Mouse (Mus musculus): ENCODE data around the gene Gbp3. TPM values are rescaled to one million over a fixed set of nuclear protein-coding genes. Genes with fewer than 3 reads are reported as not detected.

The Gbp3 gene
- 5.4 and 8.5 TPM in 2 replicates for polyA plus RNA-seq (2012; rRNA removed)

DNA sequence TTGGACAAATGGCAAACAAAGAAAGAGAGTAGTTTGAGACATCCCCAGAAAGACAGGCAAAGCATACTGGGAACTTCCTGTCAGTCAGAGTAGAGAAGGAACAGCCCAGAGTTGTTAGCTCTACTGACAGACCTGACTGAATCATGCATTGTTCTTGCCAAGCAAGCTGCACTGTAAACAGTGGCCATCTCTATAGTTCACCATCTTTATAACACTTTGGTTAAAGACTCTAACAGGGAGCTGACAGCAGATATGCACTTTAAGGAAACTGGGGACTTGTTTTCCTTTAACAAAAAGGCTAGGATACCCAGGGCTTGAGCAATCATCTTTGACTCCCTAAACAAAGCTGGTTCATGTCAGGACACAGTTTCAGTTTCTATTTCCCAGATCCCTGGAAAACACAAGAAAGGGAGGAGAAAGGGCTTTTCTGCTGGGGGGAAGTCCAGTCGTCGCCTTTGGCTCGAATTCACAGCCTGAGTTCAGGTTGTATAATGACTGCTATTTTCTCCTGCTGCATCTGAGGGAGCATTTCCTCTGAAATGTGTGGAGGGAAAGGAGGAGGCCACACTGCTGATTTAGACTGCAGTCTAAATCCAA lies at the start of gene Gbp3:
TSS of gene Gbp3 (plus strand) at position 395 of the 597 bp plus-strand sequence.
- H3K4me1 ChIP-seq (ENCODE audit: control insufficient read depth, insufficient read depth, low read length), result no peaks in the 10 kb centered on the region

DNA sequence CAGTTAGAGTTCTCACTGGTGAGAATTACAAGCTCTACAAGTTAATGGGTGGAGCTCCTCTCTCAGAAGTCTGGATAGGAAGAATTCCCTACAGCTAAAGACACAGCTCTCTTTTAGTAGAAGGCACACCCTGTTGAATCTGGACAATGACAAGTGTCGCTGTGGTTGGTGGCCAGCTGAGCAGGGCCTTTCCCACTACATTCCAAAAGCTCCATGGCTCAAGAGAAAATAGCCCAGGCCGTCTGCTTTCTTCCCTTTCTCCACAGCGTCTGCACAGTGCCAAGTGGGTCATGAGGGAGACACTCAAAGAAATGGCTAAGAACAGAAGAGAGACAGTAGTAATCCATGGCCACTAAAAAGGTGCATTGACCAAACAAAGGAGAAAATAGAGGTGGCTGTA lies 31.7 kb upstream of the Gbp3 start:
- Histone ChIP-seq H3K4me3 (replicated peaks; ENCODE audit: insufficient read depth, low read depth, low read length) (no peak overlapping the region), H3K27ac (ENCODE audit: insufficient read depth, low read length) (no peak overlapping the region), H3K4me1 (ENCODE audit: control insufficient read depth, insufficient read depth, low read length) (no peaks in the 10 kb centered on the region; the same call in 1 of the 2 replicates), H3K27me3 (ENCODE audit: control insufficient read depth, insufficient read depth, low read length) (no peaks in the 10 kb centered on the region; the same call in 1 of the 2 replicates)
- DNase-seq, result no peak
- 75% methylated on average over 3 of the region's 3 CpGs for WGBS
- no peak for TF ChIP-seq POLR2A (IDR thresholded peaks at IDR 0.05; ENCODE audit: borderline replicate concordance, insufficient read depth, low read length)
- no peak for TF ChIP-seq CTCF (IDR thresholded peaks at IDR 0.05; ENCODE audit: borderline replicate concordance, insufficient read depth, low read depth, low read length)

More for the DNA sequence above, at the start of gene Gbp3:
- DNase-seq, result no peak
- H3K27me3 ChIP-seq (ENCODE audit: control insufficient read depth, insufficient read depth, low read length), result no peaks in the 10 kb centered on the region; the same call in 1 of the 2 replicates
- TF ChIP-seq CTCF (IDR thresholded peaks at IDR 0.05; ENCODE audit: borderline replicate concordance, insufficient read depth, low read depth, low read length), result no peak
- TF ChIP-seq POLR2A (IDR thresholded peaks at IDR 0.05; ENCODE audit: borderline replicate concordance, insufficient read depth, low read length), result no peak
- H3K27ac ChIP-seq (ENCODE audit: insufficient read depth, low read length), result no peak within 1 kb of the TSS
- WGBS, result 64% methylated on average over 3 of the region's 3 CpGs
- no peak within 1 kb of the TSS for H3K4me3 ChIP-seq (replicated peaks; ENCODE audit: insufficient read depth, low read depth, low read length)

DNA sequence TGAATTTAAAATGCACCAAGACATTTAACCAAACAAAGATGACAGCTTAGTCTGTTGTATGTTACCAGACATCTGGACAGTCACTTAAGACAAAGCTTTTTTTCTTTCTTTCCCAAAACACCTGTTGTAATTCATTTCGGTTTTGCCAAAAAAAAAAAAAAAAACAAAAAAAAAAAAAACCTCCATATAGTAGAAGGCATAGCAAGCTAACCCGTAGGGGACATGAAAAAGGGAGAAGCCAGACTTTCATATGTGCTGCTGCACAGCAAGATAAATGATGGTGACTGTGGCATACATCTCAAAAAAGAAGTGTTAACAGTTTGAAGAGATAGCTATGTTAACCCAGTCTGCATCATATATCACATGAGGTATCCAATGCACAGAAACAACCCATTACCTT lies 30.2 kb upstream of the Gbp3 start:
- WGBS, result 35% methylated on average over 2 of the region's 2 CpGs
- Histone ChIP-seq H3K4me1 (ENCODE audit: control insufficient read depth, insufficient read depth, low read length) (no peaks in the 10 kb centered on the region; the same call in 1 of the 2 replicates), H3K27ac (ENCODE audit: insufficient read depth, low read length) (no peak overlapping the region), H3K27me3 (ENCODE audit: control insufficient read depth, insufficient read depth, low read length) (no peaks in the 10 kb centered on the region; the same call in 1 of the 2 replicates), H3K4me3 (replicated peaks; ENCODE audit: insufficient read depth, low read depth, low read length) (no peak overlapping the region)
- TF ChIP-seq POLR2A (IDR thresholded peaks at IDR 0.05; ENCODE audit: borderline replicate concordance, insufficient read depth, low read length), result no peak
- no peak for TF ChIP-seq CTCF (IDR thresholded peaks at IDR 0.05; ENCODE audit: borderline replicate concordance, insufficient read depth, low read depth, low read length)
- DNase-seq, result no peak

DNA sequence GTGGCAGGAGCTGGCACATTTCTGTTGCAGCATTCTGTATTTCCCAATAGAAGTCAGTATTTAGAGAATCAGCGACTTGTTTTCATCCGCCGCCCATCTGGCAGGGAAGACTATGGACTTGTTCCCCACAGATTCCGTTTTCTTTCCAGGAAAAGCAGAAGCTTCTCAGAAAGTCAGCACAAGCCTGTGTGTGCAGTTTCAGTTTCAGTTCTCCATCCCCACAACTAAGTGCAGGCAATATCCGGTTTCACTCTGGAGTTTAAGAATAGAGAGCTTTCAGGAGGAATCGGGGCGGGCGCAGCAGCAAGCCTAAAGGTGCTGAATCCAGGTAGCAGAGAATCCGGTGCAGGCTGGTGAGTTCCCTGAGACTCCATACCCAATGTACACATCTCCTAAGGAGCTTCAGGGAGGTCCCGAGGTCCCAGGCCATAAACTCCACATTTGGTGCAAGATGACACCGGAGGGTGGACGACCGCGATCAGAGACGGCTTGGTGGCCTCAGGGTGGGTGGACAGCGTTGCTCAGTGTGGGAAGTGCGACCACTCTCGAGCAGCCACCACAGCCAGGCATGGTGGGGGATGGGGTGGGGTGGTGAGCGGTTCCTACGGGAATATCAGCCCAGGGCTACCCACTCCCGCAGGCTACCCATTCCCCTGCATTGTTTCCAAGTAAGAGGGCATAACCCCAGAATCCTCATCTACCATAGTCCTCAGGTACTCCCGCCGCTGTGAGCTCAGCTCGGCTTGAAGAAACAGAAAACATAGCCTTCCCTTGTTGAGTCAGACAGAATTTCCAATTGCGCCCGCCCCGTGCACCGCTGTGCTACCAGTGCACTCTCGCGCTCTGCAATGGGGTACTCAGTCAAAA lies 29.5 kb upstream of the Gbp3 start, which contains the start of gene Gbp7:
TSS of gene Gbp7 (plus strand) at position 256 of the 867 bp plus-strand sequence.
- Histone ChIP-seq H3K4me1 (ENCODE audit: control insufficient read depth, insufficient read depth, low read length) (no peaks in the 10 kb centered on the region; the same call in 1 of the 2 replicates), H3K4me3 (replicated peaks; ENCODE audit: insufficient read depth, low read depth, low read length) (peak within 1 kb of the TSS; percentile 62), H3K27ac (ENCODE audit: insufficient read depth, low read length) (no peak within 1 kb of the TSS), H3K27me3 (ENCODE audit: control insufficient read depth, insufficient read depth, low read length) (no peaks in the 10 kb centered on the region; the same call in 1 of the 2 replicates)
- TF ChIP-seq POLR2A (IDR thresholded peaks at IDR 0.05; ENCODE audit: borderline replicate concordance, insufficient read depth, low read length) (no peak), CTCF (IDR thresholded peaks at IDR 0.05; ENCODE audit: borderline replicate concordance, insufficient read depth, low read depth, low read length) (no peak)
- peak; percentile 20 to 22 for DNase-seq
- 2% methylated on average over 30 of the region's 30 CpGs for WGBS

DNA sequence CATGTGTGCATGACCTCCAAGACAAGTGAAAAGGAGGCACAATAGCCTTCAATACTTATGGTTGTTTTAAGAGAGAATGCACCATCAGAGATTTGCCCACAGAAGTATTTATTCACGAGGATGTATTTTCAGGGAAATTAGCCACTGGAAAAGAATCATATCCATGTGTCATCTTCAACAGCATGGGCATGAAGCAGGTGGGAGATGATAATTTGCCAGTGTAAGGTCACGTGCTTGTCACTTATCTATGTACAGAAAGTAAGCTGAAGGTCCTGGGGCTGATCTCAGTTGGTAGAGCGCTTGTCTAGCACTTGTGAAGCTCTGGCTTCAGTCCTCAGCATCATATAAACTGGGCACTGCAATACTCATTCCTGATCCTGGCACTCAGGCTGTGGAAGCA lies 28.2 kb upstream of the Gbp3 start:
- H3K4me1 ChIP-seq (ENCODE audit: control insufficient read depth, insufficient read depth, low read length), result no peaks in the 10 kb centered on the region; the same call in 1 of the 2 replicates
- no peaks in the 10 kb centered on the region; the same call in 1 of the 2 replicates for H3K27me3 ChIP-seq (ENCODE audit: control insufficient read depth, insufficient read depth, low read length)
- no peak overlapping the region for H3K4me3 ChIP-seq (replicated peaks; ENCODE audit: insufficient read depth, low read depth, low read length)
- DNase-seq, result no peak
- no peak overlapping the region for H3K27ac ChIP-seq (ENCODE audit: insufficient read depth, low read length)
- TF ChIP-seq POLR2A (IDR thresholded peaks at IDR 0.05; ENCODE audit: borderline replicate concordance, insufficient read depth, low read length) (no peak), CTCF (IDR thresholded peaks at IDR 0.05; ENCODE audit: borderline replicate concordance, insufficient read depth, low read depth, low read length) (no peak)
- WGBS, result 95% methylated on average over 3 of the region's 3 CpGs

DNA sequence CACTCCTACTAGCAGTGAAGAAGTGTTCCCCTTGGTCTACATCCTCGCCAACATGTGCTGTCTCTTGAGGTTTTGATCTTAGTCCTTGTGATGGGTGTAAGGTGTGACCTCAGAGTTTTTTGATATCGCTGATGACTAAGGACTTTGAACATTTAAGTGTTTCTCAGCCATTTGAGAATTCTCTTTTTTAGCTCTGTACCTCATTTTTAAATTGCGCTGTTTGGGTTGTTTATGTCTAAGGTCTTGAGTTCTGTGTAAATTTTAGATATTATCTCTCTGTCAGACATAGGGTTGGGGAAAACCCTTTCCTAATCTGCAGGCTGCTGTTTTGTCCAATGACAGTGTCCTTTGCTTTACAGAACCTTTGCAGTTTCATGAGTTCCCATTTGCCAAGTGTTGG lies 26.6 kb upstream of the Gbp3 start:
- Histone ChIP-seq H3K27me3 (ENCODE audit: control insufficient read depth, insufficient read depth, low read length) (no peaks in the 10 kb centered on the region; the same call in 1 of the 2 replicates), H3K27ac (ENCODE audit: insufficient read depth, low read length) (no peak overlapping the region), H3K4me1 (ENCODE audit: control insufficient read depth, insufficient read depth, low read length) (no peaks in the 10 kb centered on the region; the same call in 1 of the 2 replicates), H3K4me3 (replicated peaks; ENCODE audit: insufficient read depth, low read depth, low read length) (no peak overlapping the region)
- DNase-seq, result no peak
- WGBS, result 98% methylated on average over 3 of the region's 3 CpGs
- TF ChIP-seq POLR2A (IDR thresholded peaks at IDR 0.05; ENCODE audit: borderline replicate concordance, insufficient read depth, low read length) (no peak), CTCF (IDR thresholded peaks at IDR 0.05; ENCODE audit: borderline replicate concordance, insufficient read depth, low read depth, low read length) (no peak)

DNA sequence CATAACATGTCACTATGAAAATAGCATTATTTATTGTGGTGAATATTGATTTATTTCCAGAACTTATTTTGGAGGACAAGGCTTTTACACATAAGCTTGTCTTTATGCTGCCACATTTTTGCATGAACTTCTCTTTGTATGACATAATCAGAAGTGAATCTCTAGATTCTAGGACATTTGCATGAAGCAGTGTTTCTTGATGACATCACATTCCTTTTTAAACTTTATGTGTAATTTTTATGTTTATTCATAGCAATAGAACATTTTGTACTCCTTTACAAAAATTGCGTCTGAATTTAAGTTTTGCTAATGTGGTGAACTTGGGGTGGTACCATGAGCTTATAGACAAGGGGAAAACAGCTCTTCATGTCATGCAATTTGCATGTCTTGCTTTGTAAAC lies 24.2 kb upstream of the Gbp3 start:
- H3K4me1 ChIP-seq (ENCODE audit: control insufficient read depth, insufficient read depth, low read length), result no peaks in the 10 kb centered on the region
- no peak overlapping the region for H3K4me3 ChIP-seq (replicated peaks; ENCODE audit: insufficient read depth, low read depth, low read length)
- H3K27me3 ChIP-seq (ENCODE audit: control insufficient read depth, insufficient read depth, low read length), result no peaks in the 10 kb centered on the region; the same call in 1 of the 2 replicates
- TF ChIP-seq CTCF (IDR thresholded peaks at IDR 0.05; ENCODE audit: borderline replicate concordance, insufficient read depth, low read depth, low read length) (no peak), POLR2A (IDR thresholded peaks at IDR 0.05; ENCODE audit: borderline replicate concordance, insufficient read depth, low read length) (no peak)
- no peak for DNase-seq
- WGBS, result 83% methylated on average over 1 of the region's 1 CpGs
- no peak overlapping the region for H3K27ac ChIP-seq (ENCODE audit: insufficient read depth, low read length)
